Mouse (Mus musculus) adipocyte (in vitro differentiated cells): ENCODE results near the gene Cadps.

Source experiments
- DNase-seq: peaks from one replicate; pipeline ENCODE4 v3.0.0-alpha.2; 2016; ENCODE audit warnings: low spot score

Gene Cadps

DNA sequence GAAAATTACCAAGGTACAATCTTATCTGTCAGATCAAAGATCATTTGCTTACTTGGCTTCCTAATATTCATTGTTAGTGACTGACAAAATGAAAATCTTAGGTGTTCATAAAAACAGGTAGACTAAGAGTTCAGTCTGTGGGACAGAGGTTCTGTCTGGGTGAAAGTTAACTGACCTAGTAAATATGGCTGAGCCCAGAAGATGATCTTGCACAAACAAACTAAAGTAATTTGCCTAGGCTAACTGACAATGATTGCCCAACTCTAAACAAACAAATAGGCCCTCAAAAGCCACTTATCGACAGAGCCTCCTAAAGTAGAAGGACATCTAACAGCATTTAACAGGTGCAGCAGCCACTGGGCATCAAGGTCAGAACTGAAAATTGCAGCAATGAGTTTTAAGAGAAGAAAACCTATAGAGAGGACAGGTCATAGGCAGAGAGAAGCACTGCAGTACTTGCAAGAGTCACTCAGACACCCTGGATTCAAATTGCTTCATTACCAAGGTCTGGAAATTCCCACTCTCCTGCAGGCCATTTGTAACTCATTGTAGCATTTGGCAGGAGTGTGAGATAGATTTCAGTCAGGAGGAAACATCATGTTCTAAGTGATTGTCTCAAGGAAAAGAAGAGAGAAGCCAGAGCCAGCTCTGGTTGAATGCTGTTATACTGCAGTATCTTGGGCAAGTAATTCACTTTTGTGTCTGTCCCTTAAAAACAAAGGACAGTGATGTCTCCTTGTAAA is 100.3 kb downstream of the Cadps start:
- no peak for DNase-seq

- DNase-seq, result no peak
These were observed 104.1 kb downstream of the Cadps start for GRCm38 (mm10) chr14:12718766-12719165.

- DNase-seq, result no peak
These were observed 106.8 kb downstream of the Cadps start for GRCm38 (mm10) chr14:12715906-12716659.

DNA sequence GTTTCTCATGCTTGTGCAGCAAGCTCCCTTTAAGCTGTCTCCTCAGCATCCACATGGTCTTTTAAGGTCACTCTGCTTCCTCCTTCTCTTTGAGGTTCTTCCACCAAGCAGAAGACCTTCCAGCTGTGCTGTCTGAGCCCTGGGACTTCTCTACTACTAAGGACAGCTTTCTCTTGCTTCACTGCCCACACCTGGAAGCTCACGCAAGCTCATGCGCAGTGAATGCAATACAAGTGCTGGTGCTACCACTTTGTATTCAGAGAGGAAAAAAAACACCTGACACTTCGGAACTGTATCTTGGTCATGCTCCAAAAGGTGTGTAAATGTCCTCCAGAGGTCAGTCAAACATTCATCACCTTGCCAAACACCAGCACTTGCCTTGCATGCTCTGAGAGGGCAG is 115.5 kb downstream of the Cadps start:
- no peak for DNase-seq

GRCm38 (mm10) chr14:12704461-12704860 is 118.4 kb downstream of the Cadps start:
- no peak for DNase-seq

GRCm38 (mm10) chr14:12690201-12690600 is 132.7 kb downstream of the Cadps start:
- DNase-seq, result no peak

DNA sequence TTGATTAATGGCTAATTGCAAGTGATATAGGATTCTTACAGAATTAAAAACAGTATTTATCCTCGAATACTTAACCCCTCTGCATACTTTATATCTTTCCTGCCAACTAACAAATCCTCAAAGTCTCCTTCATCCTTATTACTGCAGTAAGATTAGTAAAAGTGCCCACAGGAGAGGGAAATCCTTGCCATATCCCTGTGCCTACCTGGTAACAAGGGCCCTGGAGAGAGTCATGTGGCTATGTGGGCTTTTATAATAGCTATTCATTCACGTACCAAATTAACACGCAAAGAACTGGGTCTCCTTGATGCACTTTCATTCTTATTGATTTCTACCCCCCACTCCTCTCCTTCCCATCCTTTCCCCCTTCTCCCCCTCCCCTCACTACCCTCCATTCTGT is 137.9 kb downstream of the Cadps start:
- DNase-seq, result no peak

DNA sequence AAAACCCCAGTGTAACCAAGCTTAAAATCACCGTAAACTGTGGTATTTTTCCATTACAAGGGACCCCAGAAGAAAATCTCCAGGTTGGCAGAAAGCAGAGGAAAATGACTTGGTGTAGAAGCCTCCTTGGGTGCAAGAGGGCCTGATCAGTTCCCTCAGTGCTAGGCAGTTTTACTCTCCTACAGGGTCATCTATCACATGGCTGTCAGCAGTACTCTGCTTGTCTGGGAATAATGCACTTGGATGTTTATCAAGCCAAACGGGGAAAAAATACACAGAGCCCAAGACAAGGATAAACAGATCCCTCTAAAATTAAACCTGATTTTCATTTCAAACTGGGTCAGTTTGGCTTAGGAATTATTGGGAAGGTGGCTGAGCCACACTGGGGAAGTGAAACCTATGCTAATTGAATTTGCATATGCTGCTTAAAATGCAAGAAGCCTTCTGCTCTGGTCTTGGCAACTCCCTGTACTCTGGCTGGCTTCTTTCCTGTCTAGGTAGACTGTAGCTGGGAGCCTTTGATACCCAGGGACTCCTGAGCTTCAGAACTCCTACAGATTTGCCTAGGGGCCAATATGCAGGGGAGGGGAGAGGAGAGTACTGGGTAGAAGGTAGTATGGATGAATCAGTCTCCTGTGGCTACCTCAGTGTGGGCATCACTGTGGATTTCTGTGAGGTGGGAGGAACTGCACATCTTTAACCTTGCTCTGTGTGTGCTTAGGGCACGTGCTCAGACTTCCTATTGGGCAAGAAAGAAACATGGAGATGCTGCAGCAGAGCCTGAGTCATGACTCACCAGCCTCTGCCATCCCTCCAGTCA is 141.8 kb downstream of the Cadps start:
- no peak for DNase-seq

DNA sequence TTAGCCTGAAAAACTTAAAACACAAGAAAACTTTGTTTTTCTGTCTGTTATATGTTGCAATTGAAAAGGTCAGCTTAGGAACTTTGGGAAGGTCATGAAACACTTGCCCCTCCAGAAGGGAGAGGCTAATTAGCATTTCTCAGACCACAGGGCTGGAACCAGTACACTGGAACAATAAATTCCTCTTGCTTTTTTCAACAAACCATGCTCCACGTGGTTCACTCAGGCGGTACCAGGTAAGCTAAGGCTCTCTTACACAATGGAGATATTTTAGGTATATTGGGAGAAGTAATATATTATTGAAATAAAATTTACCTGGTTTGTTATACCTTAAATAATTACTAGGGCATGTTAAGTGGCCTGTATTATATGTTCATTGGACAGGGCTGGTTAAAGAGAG is 161.4 kb downstream of the Cadps start:
- no peak for DNase-seq

- DNase-seq, result no peak
These were observed 165.5 kb downstream of the Cadps start for GRCm38 (mm10) chr14:12657351-12657750.

GRCm38 (mm10) chr14:12642868-12643512 is 179.9 kb downstream of the Cadps start:
- DNase-seq, result no peak

- no peak for DNase-seq
These were observed 184.1 kb downstream of the Cadps start for GRCm38 (mm10) chr14:12638762-12639161.

DNA sequence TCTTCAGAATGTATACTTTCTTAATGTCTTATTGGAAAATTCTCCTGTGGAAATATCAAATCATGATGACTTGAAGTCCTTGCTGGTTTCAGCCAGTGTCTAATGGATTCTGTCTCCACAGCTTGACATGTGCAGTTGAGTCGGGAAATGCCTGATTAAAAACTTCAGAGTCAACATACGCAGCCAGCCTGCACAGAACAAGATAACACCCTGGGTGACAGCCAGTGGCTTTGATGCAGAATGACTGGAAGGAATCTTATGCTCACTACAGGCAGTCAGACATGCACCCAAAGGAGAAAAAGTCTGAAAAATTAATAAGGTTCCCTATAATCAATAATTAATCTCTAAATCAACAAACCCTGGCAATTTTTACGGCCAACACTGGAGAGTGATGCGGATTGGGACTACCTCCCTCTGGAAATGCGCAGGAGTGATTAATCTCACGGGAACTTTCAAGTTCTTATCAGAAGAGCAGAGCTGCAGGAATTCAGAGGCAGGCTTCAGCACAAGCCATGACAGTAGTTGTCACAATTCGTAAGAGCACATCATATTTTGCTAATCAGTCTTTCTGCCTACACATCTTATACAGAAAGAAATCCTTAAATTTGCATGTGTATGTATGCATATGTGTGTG is 185.6 kb downstream of the Cadps start:
- DNase-seq, result no peak

DNA sequence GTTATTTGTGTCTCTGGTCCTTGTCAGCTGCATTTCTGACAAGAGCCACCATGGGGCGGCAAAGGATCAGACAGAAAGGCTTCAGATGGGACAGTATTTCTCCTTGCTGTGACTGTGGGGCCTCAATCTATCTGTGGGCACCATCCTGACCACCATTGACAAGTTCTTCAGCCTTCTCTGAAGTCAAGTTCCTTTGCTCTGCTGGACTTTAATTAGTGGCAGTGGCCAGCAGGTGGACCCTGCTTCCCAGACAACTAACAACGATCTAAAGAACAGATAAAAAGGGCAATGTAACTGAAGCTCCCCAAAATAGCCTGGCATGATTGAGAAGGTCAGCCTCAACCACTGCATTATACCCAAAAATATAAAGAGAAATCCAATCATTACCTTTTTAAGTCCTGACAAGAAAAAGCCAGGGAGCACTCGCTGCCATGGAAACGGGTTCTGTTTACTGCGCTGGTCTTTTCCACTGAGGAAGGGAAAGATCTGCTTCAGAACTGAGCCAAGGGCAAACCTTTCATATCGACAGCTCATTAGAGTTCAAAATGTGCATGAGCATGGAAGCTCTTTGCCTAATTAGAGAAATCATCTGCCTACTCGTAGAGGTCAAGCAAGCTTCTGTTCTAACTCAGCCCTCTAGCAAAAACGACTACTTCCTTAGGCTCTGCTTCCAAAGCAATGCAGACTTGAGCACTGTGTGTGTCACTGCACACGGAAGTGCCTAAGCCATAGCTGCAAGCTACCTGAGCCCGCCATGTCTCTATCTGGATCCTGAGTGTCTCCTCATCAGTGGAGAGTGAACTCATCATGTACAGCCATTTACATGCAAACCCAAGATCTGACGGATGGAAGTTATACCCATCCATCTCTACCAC is 198.4 kb downstream of the Cadps start:
- DNase-seq, result no peak

DNA sequence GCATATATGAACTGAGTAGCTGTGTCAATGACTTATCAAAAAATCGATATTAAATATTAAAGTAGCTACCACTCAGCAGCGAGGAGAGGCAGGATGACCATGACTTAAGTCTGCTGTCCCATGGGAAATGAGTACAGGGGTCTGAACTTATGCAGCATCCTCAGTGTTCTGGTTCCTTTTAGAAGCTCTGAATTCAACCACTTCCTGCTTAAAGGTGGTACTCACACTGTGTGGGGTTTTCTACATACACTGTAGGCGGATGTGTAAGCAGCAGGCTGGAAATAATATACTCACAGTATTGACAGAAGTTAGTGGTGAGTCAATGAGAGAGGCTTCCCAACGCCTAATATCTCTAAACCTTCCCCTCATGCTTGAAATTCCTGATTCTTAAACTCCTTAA is 215.9 kb downstream of the Cadps start:
- DNase-seq, result no peak

DNA sequence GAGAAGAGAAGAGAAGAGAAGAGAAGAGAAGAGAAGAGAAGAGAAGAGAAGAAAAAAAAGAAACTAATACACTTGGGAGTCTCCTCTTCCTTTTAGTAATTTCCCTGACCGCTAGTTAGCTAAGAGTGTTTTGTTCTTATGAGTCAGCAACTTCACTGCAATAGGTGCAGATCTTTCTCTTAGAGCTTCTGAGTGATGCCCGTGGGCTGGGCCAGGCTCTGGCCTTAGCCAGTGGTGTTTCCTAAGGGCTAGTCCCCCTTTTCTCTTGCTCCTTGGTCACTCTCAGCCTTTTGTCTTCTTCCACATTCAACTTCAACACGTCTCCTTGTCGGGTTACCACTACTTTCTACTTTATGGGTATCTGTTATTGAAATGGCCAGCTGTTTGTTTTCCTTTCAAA is 216.7 kb downstream of the Cadps start:
- no peak for DNase-seq

DNA sequence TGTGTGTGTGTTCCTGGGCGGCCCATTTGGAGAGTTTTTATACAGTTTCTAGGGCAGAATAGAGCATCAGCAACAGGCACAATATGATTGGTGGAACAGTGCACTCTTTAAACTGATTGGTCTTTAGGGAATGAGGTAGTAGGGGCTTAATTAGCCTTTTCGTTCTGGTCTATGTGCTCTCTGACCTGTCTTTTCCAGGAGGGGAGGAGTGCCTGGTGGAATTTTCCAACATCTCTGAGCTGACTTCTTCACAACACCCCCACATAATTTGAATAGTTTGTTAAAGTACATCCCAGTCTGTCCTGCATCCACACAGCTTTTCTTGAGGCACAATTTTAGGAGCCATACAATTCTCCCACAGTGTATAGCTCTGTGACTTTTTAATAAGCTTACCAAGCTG is 220.8 kb downstream of the Cadps start:
- no peak for DNase-seq

DNA sequence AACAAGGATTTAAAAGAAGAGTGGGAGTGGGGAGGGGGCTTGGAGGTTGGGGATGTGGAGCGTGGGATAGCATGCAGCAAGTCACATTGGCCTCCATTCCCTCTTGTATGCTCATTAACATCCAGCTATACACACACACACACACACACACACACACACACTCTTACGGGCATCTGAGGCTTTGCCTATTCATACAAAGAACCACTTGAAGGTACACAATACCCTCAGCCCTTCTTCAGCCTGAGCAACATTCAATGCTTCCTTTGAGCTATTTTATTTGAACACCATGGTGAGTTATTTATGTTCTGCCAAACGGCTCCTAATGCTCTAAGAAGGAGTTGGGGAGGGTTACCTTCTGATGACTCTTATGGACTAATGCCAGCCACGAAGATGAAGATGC is 227.6 kb downstream of the Cadps start:
- DNase-seq, result no peak

DNA sequence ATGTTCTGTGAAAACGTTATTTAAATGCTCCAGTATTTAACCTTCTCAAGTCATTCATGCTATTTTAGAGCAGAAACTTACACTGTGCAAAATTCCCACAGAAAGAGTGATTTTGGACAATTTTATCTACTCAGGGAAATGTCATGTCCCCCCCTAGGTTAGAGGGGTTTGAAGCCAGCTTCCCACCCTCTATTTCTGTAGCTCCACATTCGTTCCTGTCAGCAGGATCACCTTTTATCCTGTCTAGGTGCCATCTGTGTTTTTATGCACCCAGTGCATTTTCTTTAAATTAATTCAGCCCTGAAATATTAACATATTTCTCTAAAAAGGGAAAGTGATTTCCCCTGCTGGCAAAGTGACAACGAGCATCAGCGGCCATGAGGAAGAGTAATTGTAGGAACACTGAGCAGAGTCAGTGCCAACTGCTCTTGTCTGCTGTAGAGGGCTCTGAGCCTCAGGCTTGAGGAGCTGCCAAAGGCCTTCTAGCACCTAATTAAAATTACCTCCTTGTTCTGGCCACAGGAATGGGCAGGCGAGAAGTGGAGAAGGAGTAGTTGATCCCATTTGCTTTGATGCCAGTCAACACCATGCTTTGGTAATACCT is 230.3 kb downstream of the Cadps start:
- no peak for DNase-seq

- no peak for DNase-seq
These were observed 231.1 kb downstream of the Cadps start for GRCm38 (mm10) chr14:12591829-12592228.
